Mouse (Mus musculus): ENCODE data around the gene Tmem150c. TPM values are rescaled to one million over a fixed set of nuclear protein-coding genes. Genes with fewer than 3 reads are reported as not detected.

Tmem150c gene
- total RNA-seq, 1 experiment, result 0.22 TPM

GRCm38 (mm10) chr5:100036681-100037080 is 122.9 kb downstream of the Tmem150c start:
- TF ChIP-seq ZC3H11A (IDR thresholded peaks at IDR 0.05; ENCODE audit: borderline replicate concordance, low read depth, low read length) (no peak), CHD2 (IDR thresholded peaks at IDR 0.05; ENCODE audit: low read depth, low read length) (no peak), ZNF384 (IDR thresholded peaks at IDR 0.05; ENCODE audit: low read depth, low read length) (no peak), HCFC1 (IDR thresholded peaks at IDR 0.05; ENCODE audit: borderline replicate concordance, insufficient read depth, low read length) (no peak), MAFK (IDR thresholded peaks at IDR 0.05; ENCODE audit: insufficient read depth, low read depth, low read length) (no peak)
- DNase-seq (ENCODE audit: low read depth, low spot score), result no peak
- peaks cover 3 to 4% of the 10 kb centered on the region in 2 experiments; a peak in 1 of 4 replicates for H3K4me1 ChIP-seq (ENCODE audit: control insufficient read depth in 2 of 2, insufficient read depth in 2 of 2, low read length in 2 of 2, poor library complexity in 1 of 2)
- H3K9ac ChIP-seq (ENCODE audit: insufficient read depth, low read depth, low read length, poor library complexity, severe bottlenecking), result peak overlapping the region; percentile 33; the same call in 1 of the 2 replicates
- in situ Hi-C loops (cut with MboI; ENCODE audit: low sequenced_read_pairs in 2 of 2, unreplicated experiment in 2 of 2), result no loop called here
- peak overlapping the region; percentile 89 to 96 for H3K4me3 ChIP-seq (ENCODE audit: insufficient read depth in 1 of 2, low read depth in 1 of 2, low read length in 2 of 2, poor library complexity in 1 of 2, severe bottlenecking in 1 of 2)
- H3K9me3 ChIP-seq (ENCODE audit: control insufficient read depth, insufficient read depth, low read depth, low read length), result no peaks in the 10 kb centered on the region
- peaks cover 31% of the 10 kb centered on the region for H3K36me3 ChIP-seq (ENCODE audit: control insufficient read depth, insufficient read depth, low read length, poor library complexity, severe bottlenecking)
- no peak overlapping the region for H3K27ac ChIP-seq (ENCODE audit: insufficient read depth, low read depth, low read length, poor library complexity, severe bottlenecking)

- in situ Hi-C loops (cut with MboI; ENCODE audit: low sequenced_read_pairs in 2 of 2, unreplicated experiment in 2 of 2), result no loop called here
- no peak for DNase-seq (ENCODE audit: low read depth, low spot score)
- Histone ChIP-seq H3K9ac (ENCODE audit: insufficient read depth, low read depth, low read length, poor library complexity, severe bottlenecking) (no peak overlapping the region), H3K27ac (ENCODE audit: insufficient read depth, low read depth, low read length, poor library complexity, severe bottlenecking) (no peak overlapping the region), H3K4me1 (ENCODE audit: control insufficient read depth in 2 of 2, insufficient read depth in 2 of 2, low read length in 2 of 2, poor library complexity in 1 of 2) (peaks cover 0 to 4% of the 10 kb centered on the region in 2 experiments; a peak in 1 of 4 replicates), H3K4me3 (ENCODE audit: insufficient read depth in 1 of 2, low read depth in 1 of 2, low read length in 2 of 2, poor library complexity in 1 of 2, severe bottlenecking in 1 of 2) (0 out of 4 replicates have a peak overlapping the region, but pooled peaks of 1 of the 2 experiments have one; percentile 89), H3K36me3 (ENCODE audit: control insufficient read depth, insufficient read depth, low read length, poor library complexity, severe bottlenecking) (peaks cover 31% of the 10 kb centered on the region), H3K9me3 (ENCODE audit: control insufficient read depth, insufficient read depth, low read depth, low read length) (no peaks in the 10 kb centered on the region)
- TF ChIP-seq CHD2 (IDR thresholded peaks at IDR 0.05; ENCODE audit: low read depth, low read length) (no peak), MAFK (IDR thresholded peaks at IDR 0.05; ENCODE audit: insufficient read depth, low read depth, low read length) (no peak), ZNF384 (IDR thresholded peaks at IDR 0.05; ENCODE audit: low read depth, low read length) (no peak), HCFC1 (IDR thresholded peaks at IDR 0.05; ENCODE audit: borderline replicate concordance, insufficient read depth, low read length) (no peak), ZC3H11A (IDR thresholded peaks at IDR 0.05; ENCODE audit: borderline replicate concordance, low read depth, low read length) (no peak)
Observed at GRCm38 (mm10) chr5:100035950-100036349, 123.7 kb downstream of the Tmem150c start.

GRCm38 (mm10) chr5:100032646-100033045 is 127.0 kb downstream of the Tmem150c start:
- H3K27ac ChIP-seq (ENCODE audit: insufficient read depth, low read depth, low read length, poor library complexity, severe bottlenecking), result no peak overlapping the region
- H3K9ac ChIP-seq (ENCODE audit: insufficient read depth, low read depth, low read length, poor library complexity, severe bottlenecking), result no peak overlapping the region
- no peak for DNase-seq (ENCODE audit: low read depth, low spot score)

GRCm38 (mm10) chr5:100032107-100032506 is 127.5 kb downstream of the Tmem150c start:
- Histone ChIP-seq H3K9ac (ENCODE audit: insufficient read depth, low read depth, low read length, poor library complexity, severe bottlenecking) (no peak overlapping the region), H3K27ac (ENCODE audit: insufficient read depth, low read depth, low read length, poor library complexity, severe bottlenecking) (no peak overlapping the region), H3K36me3 (ENCODE audit: control insufficient read depth, insufficient read depth, low read length, poor library complexity, severe bottlenecking) (peaks cover 26% of the 10 kb centered on the region), H3K4me3 (ENCODE audit: insufficient read depth in 1 of 2, low read depth in 1 of 2, low read length in 2 of 2, poor library complexity in 1 of 2, severe bottlenecking in 1 of 2) (no peak overlapping the region), H3K9me3 (ENCODE audit: control insufficient read depth, insufficient read depth, low read depth, low read length) (no peaks in the 10 kb centered on the region), H3K4me1 (ENCODE audit: control insufficient read depth in 2 of 2, insufficient read depth in 2 of 2, low read length in 2 of 2, poor library complexity in 1 of 2) (peaks cover 0 to 4% of the 10 kb centered on the region in 2 experiments; a peak in 1 of 4 replicates)
- TF ChIP-seq ZNF384 (IDR thresholded peaks at IDR 0.05; ENCODE audit: low read depth, low read length), result no peak
- 0 out of 2 replicates have a peak, but pooled peaks have one; percentile 32 for TF ChIP-seq CHD2 (IDR thresholded peaks at IDR 0.05; ENCODE audit: low read depth, low read length)
- TF ChIP-seq MAFK (IDR thresholded peaks at IDR 0.05; ENCODE audit: insufficient read depth, low read depth, low read length), result no peak
- in situ Hi-C loops (cut with MboI; ENCODE audit: low sequenced_read_pairs in 2 of 2, unreplicated experiment in 2 of 2), result no loop called here
- no peak for DNase-seq (ENCODE audit: low read depth, low spot score)

More at GRCm38 (mm10) chr5:100032646-100033045, 127.0 kb downstream of the Tmem150c start:
- in situ Hi-C loops (cut with MboI; ENCODE audit: low sequenced_read_pairs in 2 of 2, unreplicated experiment in 2 of 2), result no loop called here
- Histone ChIP-seq H3K4me1 (ENCODE audit: control insufficient read depth in 2 of 2, insufficient read depth in 2 of 2, low read length in 2 of 2, poor library complexity in 1 of 2) (peaks cover 0 to 4% of the 10 kb centered on the region in 2 experiments; a peak in 1 of 4 replicates), H3K9me3 (ENCODE audit: control insufficient read depth, insufficient read depth, low read depth, low read length) (no peaks in the 10 kb centered on the region), H3K36me3 (ENCODE audit: control insufficient read depth, insufficient read depth, low read length, poor library complexity, severe bottlenecking) (peaks cover 31% of the 10 kb centered on the region), H3K4me3 (ENCODE audit: insufficient read depth in 1 of 2, low read depth in 1 of 2, low read length in 2 of 2, poor library complexity in 1 of 2, severe bottlenecking in 1 of 2) (no peak overlapping the region)
- TF ChIP-seq ZNF384 (IDR thresholded peaks at IDR 0.05; ENCODE audit: low read depth, low read length), result no peak
- TF ChIP-seq CHD2 (IDR thresholded peaks at IDR 0.05; ENCODE audit: low read depth, low read length), result 0 out of 2 replicates have a peak, but pooled peaks have one; percentile 16

GRCm38 (mm10) chr5:100030069-100030468 is 129.5 kb downstream of the Tmem150c start:
- Histone ChIP-seq H3K4me3 (ENCODE audit: insufficient read depth in 1 of 2, low read depth in 1 of 2, low read length in 2 of 2, poor library complexity in 1 of 2, severe bottlenecking in 1 of 2) (no peak overlapping the region), H3K9ac (ENCODE audit: insufficient read depth, low read depth, low read length, poor library complexity, severe bottlenecking) (no peak overlapping the region), H3K27ac (ENCODE audit: insufficient read depth, low read depth, low read length, poor library complexity, severe bottlenecking) (no peak overlapping the region), H3K9me3 (ENCODE audit: control insufficient read depth, insufficient read depth, low read depth, low read length) (no peaks in the 10 kb centered on the region), H3K4me1 (ENCODE audit: control insufficient read depth in 2 of 2, insufficient read depth in 2 of 2, low read length in 2 of 2, poor library complexity in 1 of 2) (peaks cover 0 to 2% of the 10 kb centered on the region in 2 experiments; a peak in 1 of 4 replicates), H3K36me3 (ENCODE audit: control insufficient read depth, insufficient read depth, low read length, poor library complexity, severe bottlenecking) (peaks cover 14% of the 10 kb centered on the region)
- TF ChIP-seq CHD2 (IDR thresholded peaks at IDR 0.05; ENCODE audit: low read depth, low read length) (no peak), MAFK (IDR thresholded peaks at IDR 0.05; ENCODE audit: insufficient read depth, low read depth, low read length) (no peak), ZC3H11A (IDR thresholded peaks at IDR 0.05; ENCODE audit: borderline replicate concordance, low read depth, low read length) (no peak), ZNF384 (IDR thresholded peaks at IDR 0.05; ENCODE audit: low read depth, low read length) (no peak), HCFC1 (IDR thresholded peaks at IDR 0.05; ENCODE audit: borderline replicate concordance, insufficient read depth, low read length) (no peak)
- in situ Hi-C loops (cut with MboI; ENCODE audit: low sequenced_read_pairs in 2 of 2, unreplicated experiment in 2 of 2), result no loop called here
- DNase-seq (ENCODE audit: low read depth, low spot score), result no peak

Other genes starting within 250 kb of the Tmem150c start
- gene Hnrnpd, start 180.9 kb downstream of the Tmem150c start, total RNA-seq (2012; rRNA removed), result 50.8 and 92.4 TPM in 2 replicates
- gene 4930524J08Rik, start 180.7 kb downstream of the Tmem150c start, total RNA-seq (2012; rRNA removed), result 1.1 and 3.3 TPM in 2 replicates
- 177 and 184 TPM in 2 replicates for gene Hnrnpdl, start 120.1 kb downstream of the Tmem150c start, total RNA-seq (2012; rRNA removed)
- 81.5 and 88.8 TPM in 2 replicates for gene Enoph1, start 119.8 kb downstream of the Tmem150c start, total RNA-seq (2012; rRNA removed)